Mouse (Mus musculus): ENCODE data around the gene Dlgap4. TPM values are rescaled to one million over a fixed set of nuclear protein-coding genes. Genes with fewer than 3 reads are reported as not detected.
A peak's percentile ranks its signal among the peaks of the same experiment; 100 is the strongest.

Dlgap4 gene
- polyA plus RNA-seq, 1 experiment from 2014 or later = 68.5 TPM

- H3K4me2 ChIP-seq (replicated peaks; ENCODE audit: low read depth, low read length) = no peak overlapping the region
- 0 out of 2 replicates have a peak, but pooled peaks cover under 1% of the 10 kb centered on the region for H3K36me3 ChIP-seq (ENCODE audit: insufficient read depth, low read length)
- no peaks in the 10 kb centered on the region for H3K9me3 ChIP-seq (ENCODE audit: low read length)
- H3K4me1 ChIP-seq (ENCODE audit: insufficient read depth, low read length) = peaks cover 4% of the 10 kb centered on the region
- H3K27ac ChIP-seq (ENCODE audit: low read length) = no peak overlapping the region
- no peak for ATAC-seq (ENCODE audit: low FRiP score, low TSS enrichment)
- no peak overlapping the region for H3K4me3 ChIP-seq (ENCODE audit: low read length)
- H3K9ac ChIP-seq (replicated peaks; ENCODE audit: low read length) = no peak overlapping the region
- no peaks in the 10 kb centered on the region for H3K27me3 ChIP-seq (ENCODE audit: insufficient read depth, low read length)
- 68% methylated on average over 12 of the region's 12 CpGs for WGBS
These were observed 155.8 kb downstream of the Dlgap4 start for GRCm38 (mm10) chr2:156769274-156769673.

- H3K4me1 ChIP-seq (ENCODE audit: insufficient read depth, low read length) = peaks cover 28% of the 10 kb centered on the region
- H3K36me3 ChIP-seq (ENCODE audit: insufficient read depth, low read length) = no peaks in the 10 kb centered on the region
- no peak for ATAC-seq (ENCODE audit: low FRiP score, low TSS enrichment)
- no peaks in the 10 kb centered on the region for H3K9me3 ChIP-seq (ENCODE audit: low read length)
- no peak overlapping the region for H3K27ac ChIP-seq (ENCODE audit: low read length)
- no peak overlapping the region for H3K9ac ChIP-seq (replicated peaks; ENCODE audit: low read length)
- no peak overlapping the region for H3K4me2 ChIP-seq (replicated peaks; ENCODE audit: low read depth, low read length)
- no peak overlapping the region for H3K4me3 ChIP-seq (ENCODE audit: low read length)
- H3K27me3 ChIP-seq (ENCODE audit: insufficient read depth, low read length) = no peaks in the 10 kb centered on the region
These were observed 160.0 kb downstream of the Dlgap4 start for GRCm38 (mm10) chr2:156773470-156773869.

- peak overlapping the region; percentile 51 for H3K4me3 ChIP-seq (ENCODE audit: low read length)
- no peaks in the 10 kb centered on the region for H3K27me3 ChIP-seq (ENCODE audit: insufficient read depth, low read length)
- 56% methylated on average over 13 of the region's 13 CpGs for WGBS
- H3K4me2 ChIP-seq (replicated peaks; ENCODE audit: low read depth, low read length) = peak overlapping the region; percentile 66
- H3K9me3 ChIP-seq (ENCODE audit: low read length) = no peaks in the 10 kb centered on the region
- no peak for ATAC-seq (ENCODE audit: low FRiP score, low TSS enrichment)
- no peaks in the 10 kb centered on the region for H3K36me3 ChIP-seq (ENCODE audit: insufficient read depth, low read length)
- peaks cover 30% of the 10 kb centered on the region for H3K4me1 ChIP-seq (ENCODE audit: insufficient read depth, low read length)
- peak overlapping the region; percentile 71 for H3K9ac ChIP-seq (replicated peaks; ENCODE audit: low read length)
- peak overlapping the region; percentile 94 for H3K27ac ChIP-seq (ENCODE audit: low read length)
These were observed 160.7 kb downstream of the Dlgap4 start for GRCm38 (mm10) chr2:156774035-156774737.

GRCm38 (mm10) chr2:156774738-156775454 lies 161.4 kb downstream of the Dlgap4 start, which contains the start of gene Myl9:
Myl9 (plus strand) TSS chr2:156775420.
- Histone ChIP-seq H3K4me1 (ENCODE audit: insufficient read depth, low read length) (peaks cover 32% of the 10 kb centered on the region), H3K4me3 (ENCODE audit: low read length) (peak within 1 kb of the TSS; percentile 51), H3K27ac (ENCODE audit: low read length) (peak within 1 kb of the TSS; percentile 94), H3K27me3 (ENCODE audit: insufficient read depth, low read length) (no peaks in the 10 kb centered on the region), H3K36me3 (ENCODE audit: insufficient read depth, low read length) (no peaks in the 10 kb centered on the region), H3K4me2 (replicated peaks; ENCODE audit: low read depth, low read length) (peak within 1 kb of the TSS; percentile 66), H3K9ac (replicated peaks; ENCODE audit: low read length) (peak within 1 kb of the TSS; percentile 71), H3K9me3 (ENCODE audit: low read length) (no peaks in the 10 kb centered on the region)
- ATAC-seq (ENCODE audit: low FRiP score, low TSS enrichment) = peak; percentile 90
- 2% methylated on average over 28 of the region's 28 CpGs for WGBS

- ATAC-seq (ENCODE audit: low FRiP score, low TSS enrichment) = peak; percentile 62; the same call in 1 of the 2 replicates
- H3K4me3 ChIP-seq (ENCODE audit: low read length) = peak overlapping the region; percentile 51
- peak overlapping the region; percentile 71 for H3K9ac ChIP-seq (replicated peaks; ENCODE audit: low read length)
- no peaks in the 10 kb centered on the region for H3K9me3 ChIP-seq (ENCODE audit: low read length)
- H3K36me3 ChIP-seq (ENCODE audit: insufficient read depth, low read length) = no peaks in the 10 kb centered on the region
- WGBS = 34% methylated on average over 17 of the region's 17 CpGs
- H3K4me1 ChIP-seq (ENCODE audit: insufficient read depth, low read length) = peaks cover 40% of the 10 kb centered on the region
- H3K4me2 ChIP-seq (replicated peaks; ENCODE audit: low read depth, low read length) = peak overlapping the region; percentile 66
- peak overlapping the region; percentile 94 for H3K27ac ChIP-seq (ENCODE audit: low read length)
- H3K27me3 ChIP-seq (ENCODE audit: insufficient read depth, low read length) = no peaks in the 10 kb centered on the region
These were observed 162.2 kb downstream of the Dlgap4 start for GRCm38 (mm10) chr2:156775455-156776435.

GRCm38 (mm10) chr2:156776907-156777306 lies 163.4 kb downstream of the Dlgap4 start:
- Histone ChIP-seq H3K4me3 (ENCODE audit: low read length) (peak overlapping the region; percentile 23), H3K36me3 (ENCODE audit: insufficient read depth, low read length) (no peaks in the 10 kb centered on the region), H3K9me3 (ENCODE audit: low read length) (no peaks in the 10 kb centered on the region), H3K9ac (replicated peaks; ENCODE audit: low read length) (0 out of 2 replicates have a peak overlapping the region, but pooled peaks have one; percentile 3), H3K4me2 (replicated peaks; ENCODE audit: low read depth, low read length) (peak overlapping the region; percentile 30), H3K27me3 (ENCODE audit: insufficient read depth, low read length) (no peaks in the 10 kb centered on the region), H3K4me1 (ENCODE audit: insufficient read depth, low read length) (peaks cover 42% of the 10 kb centered on the region), H3K27ac (ENCODE audit: low read length) (no peak overlapping the region)
- WGBS = 71% methylated on average over 2 of the region's 2 CpGs
- no peak for ATAC-seq (ENCODE audit: low FRiP score, low TSS enrichment)

GRCm38 (mm10) chr2:156777326-156778004 lies 164.0 kb downstream of the Dlgap4 start:
- ATAC-seq (ENCODE audit: low FRiP score, low TSS enrichment) = no peak
- Histone ChIP-seq H3K27me3 (ENCODE audit: insufficient read depth, low read length) (no peaks in the 10 kb centered on the region), H3K4me3 (ENCODE audit: low read length) (peak overlapping the region; percentile 23), H3K4me1 (ENCODE audit: insufficient read depth, low read length) (peaks cover 42% of the 10 kb centered on the region), H3K9ac (replicated peaks; ENCODE audit: low read length) (0 out of 2 replicates have a peak overlapping the region, but pooled peaks have one; percentile 5), H3K27ac (ENCODE audit: low read length) (0 out of 2 replicates have a peak overlapping the region, but pooled peaks have one; percentile 12), H3K36me3 (ENCODE audit: insufficient read depth, low read length) (no peaks in the 10 kb centered on the region), H3K9me3 (ENCODE audit: low read length) (no peaks in the 10 kb centered on the region), H3K4me2 (replicated peaks; ENCODE audit: low read depth, low read length) (peak overlapping the region; percentile 30)
- 50% methylated on average over 7 of the region's 7 CpGs for WGBS

GRCm38 (mm10) chr2:156778571-156778970 lies 165.1 kb downstream of the Dlgap4 start:
- H3K4me2 ChIP-seq (replicated peaks; ENCODE audit: low read depth, low read length) = no peak overlapping the region; the same call in 1 of the 2 replicates
- no peak for ATAC-seq (ENCODE audit: low FRiP score, low TSS enrichment)
- no peaks in the 10 kb centered on the region for H3K36me3 ChIP-seq (ENCODE audit: insufficient read depth, low read length)
- no peak overlapping the region for H3K27ac ChIP-seq (ENCODE audit: low read length)
- no peaks in the 10 kb centered on the region for H3K9me3 ChIP-seq (ENCODE audit: low read length)
- H3K9ac ChIP-seq (replicated peaks; ENCODE audit: low read length) = no peak overlapping the region
- no peak overlapping the region for H3K4me3 ChIP-seq (ENCODE audit: low read length)
- WGBS = 79% methylated on average over 8 of the region's 8 CpGs
- H3K27me3 ChIP-seq (ENCODE audit: insufficient read depth, low read length) = no peaks in the 10 kb centered on the region
- peaks cover 42% of the 10 kb centered on the region for H3K4me1 ChIP-seq (ENCODE audit: insufficient read depth, low read length)

- Histone ChIP-seq H3K9ac (replicated peaks; ENCODE audit: low read length) (no peak overlapping the region), H3K27ac (ENCODE audit: low read length) (no peak overlapping the region), H3K27me3 (ENCODE audit: insufficient read depth, low read length) (no peaks in the 10 kb centered on the region), H3K9me3 (ENCODE audit: low read length) (no peaks in the 10 kb centered on the region), H3K4me2 (replicated peaks; ENCODE audit: low read depth, low read length) (no peak overlapping the region; the same call in 1 of the 2 replicates), H3K4me3 (ENCODE audit: low read length) (no peak overlapping the region), H3K4me1 (ENCODE audit: insufficient read depth, low read length) (peaks cover 40% of the 10 kb centered on the region), H3K36me3 (ENCODE audit: insufficient read depth, low read length) (no peaks in the 10 kb centered on the region)
- 75% methylated on average over 5 of the region's 5 CpGs for WGBS
- no peak for ATAC-seq (ENCODE audit: low FRiP score, low TSS enrichment)
These were observed 165.5 kb downstream of the Dlgap4 start for GRCm38 (mm10) chr2:156779036-156779435.
